Mouse (Mus musculus): ENCODE measurements at regions not wholly inside any gene's neighbourhood (a gene's known extent, or its start where the extent isn't known, plus 50 kb on each side); places are given as distances from the start of the nearest gene placed in this dataset.

DNA sequence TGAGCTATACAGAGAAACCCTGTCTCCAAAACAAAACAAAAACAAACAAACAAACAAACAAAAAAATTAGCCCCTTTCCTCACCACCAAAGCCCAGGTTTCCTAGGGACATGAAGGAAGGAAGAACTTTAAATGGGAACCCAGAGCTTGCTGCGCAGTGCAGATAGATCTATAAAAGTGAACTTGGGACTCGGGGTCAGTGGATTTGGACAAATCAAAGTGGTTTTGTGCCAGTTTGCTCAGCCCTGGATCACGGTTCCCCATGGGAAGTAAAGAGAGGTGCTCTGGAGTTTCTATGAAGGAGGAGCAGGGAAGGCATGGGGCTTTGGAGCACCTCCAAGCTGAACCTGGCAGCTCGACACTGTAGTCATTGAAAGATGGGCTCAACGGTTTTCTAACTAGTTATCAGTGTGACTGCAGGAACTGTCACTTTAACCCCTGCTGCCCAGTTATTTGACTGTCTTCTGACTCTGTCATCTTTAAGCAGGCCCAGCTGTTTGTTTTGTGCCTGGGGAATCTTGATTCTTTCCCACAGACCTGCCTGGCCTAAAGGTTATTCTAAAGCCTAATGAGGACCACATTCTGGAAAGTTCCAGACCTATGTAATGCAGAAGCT, 58.3 kb upstream of the Rnf24 start:
- Histone ChIP-seq H3K9me3 (replicated peaks; ENCODE audit: control insufficient read depth, low read length) (no peaks in the 10 kb centered on the region), H3K27ac (ENCODE audit: low read depth, low read length) (no peak overlapping the region), H3K4me1 (ENCODE audit: control insufficient read depth, insufficient read depth, low read length) (no peaks in the 10 kb centered on the region), H3K36me3 (ENCODE audit: control insufficient read depth, insufficient read depth, low read length) (no peaks in the 10 kb centered on the region), H3K9ac (ENCODE audit: low read depth, low read length) (no peak overlapping the region), H3K27me3 (ENCODE audit: control insufficient read depth, insufficient read depth, low read length) (no peaks in the 10 kb centered on the region), H3K4me2 (no peak overlapping the region), H3K4me3 (ENCODE audit: low read depth, low read length) (no peak overlapping the region)
- 60% methylated on average over 5 of the region's 5 CpGs for WGBS (ENCODE audit: insufficient replicate concordance)
- no peak for ATAC-seq (replicated peaks; ENCODE audit: insufficient number of reproducible peaks, low FRiP score, low TSS enrichment)

DNA sequence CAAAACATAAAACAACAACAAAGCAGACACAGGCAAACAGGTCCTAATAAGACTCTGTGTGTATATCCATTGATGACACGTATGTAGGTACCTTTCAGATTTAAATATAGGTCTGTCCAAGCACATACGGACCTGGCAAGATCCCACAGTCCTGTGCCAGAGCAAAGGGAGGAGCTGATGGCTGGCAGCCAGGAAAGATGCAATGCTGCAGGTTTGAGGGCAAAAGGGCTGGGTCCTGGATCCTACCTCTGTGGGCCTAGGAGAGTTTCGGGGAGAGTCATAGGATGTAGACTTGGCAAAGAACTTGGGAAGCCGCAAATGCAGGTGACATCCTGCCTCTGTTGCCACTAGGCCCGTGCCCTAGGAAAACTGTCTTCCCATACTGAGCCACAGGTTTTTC, 54.6 kb upstream of the Rnf24 start:
- no peaks in the 10 kb centered on the region for H3K36me3 ChIP-seq (ENCODE audit: control insufficient read depth, insufficient read depth, low read length)
- no peak overlapping the region for H3K9ac ChIP-seq (ENCODE audit: low read depth, low read length)
- no peaks in the 10 kb centered on the region for H3K4me1 ChIP-seq (ENCODE audit: control insufficient read depth, insufficient read depth, low read length)
- ATAC-seq (replicated peaks; ENCODE audit: insufficient number of reproducible peaks, low FRiP score, low TSS enrichment) = no peak
- WGBS (ENCODE audit: insufficient replicate concordance) = 79% methylated on average over 5 of the region's 5 CpGs
- no peak overlapping the region for H3K27ac ChIP-seq (ENCODE audit: low read depth, low read length)
- no peaks in the 10 kb centered on the region for H3K9me3 ChIP-seq (replicated peaks; ENCODE audit: control insufficient read depth, low read length)
- H3K4me2 ChIP-seq = no peak overlapping the region
- no peaks in the 10 kb centered on the region for H3K27me3 ChIP-seq (ENCODE audit: control insufficient read depth, insufficient read depth, low read length)
- H3K4me3 ChIP-seq (ENCODE audit: low read depth, low read length) = no peak overlapping the region

DNA sequence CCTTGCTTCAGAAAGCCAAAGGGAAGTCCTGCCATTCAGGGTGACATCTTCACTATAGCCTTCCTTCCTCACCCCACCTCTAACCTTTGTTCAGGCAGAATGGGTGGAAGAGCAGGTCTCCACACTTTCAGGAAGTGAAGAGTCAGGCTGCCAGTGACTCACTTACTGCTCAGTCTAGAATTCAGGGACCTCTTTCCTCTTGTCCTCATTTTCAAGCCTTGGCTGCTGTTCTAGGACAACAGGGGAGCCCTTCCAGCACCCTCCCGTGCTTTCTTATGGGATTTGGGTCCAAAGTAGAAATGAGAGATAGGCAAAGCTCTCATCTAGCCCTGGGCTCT, 51.5 kb upstream of the Rnf24 start:
- 37% methylated on average over 1 of the region's 1 CpGs for WGBS (ENCODE audit: insufficient replicate concordance)
- Histone ChIP-seq H3K27ac (ENCODE audit: low read depth, low read length) (no peak overlapping the region), H3K4me1 (ENCODE audit: control insufficient read depth, insufficient read depth, low read length) (0 out of 2 replicates have a peak, but pooled peaks cover 3% of the 10 kb centered on the region), H3K9ac (ENCODE audit: low read depth, low read length) (no peak overlapping the region), H3K27me3 (ENCODE audit: control insufficient read depth, insufficient read depth, low read length) (no peaks in the 10 kb centered on the region), H3K36me3 (ENCODE audit: control insufficient read depth, insufficient read depth, low read length) (no peaks in the 10 kb centered on the region), H3K4me2 (no peak overlapping the region), H3K4me3 (ENCODE audit: low read depth, low read length) (no peak overlapping the region), H3K9me3 (replicated peaks; ENCODE audit: control insufficient read depth, low read length) (no peaks in the 10 kb centered on the region)
- ATAC-seq (replicated peaks; ENCODE audit: insufficient number of reproducible peaks, low FRiP score, low TSS enrichment) = no peak

DNA sequence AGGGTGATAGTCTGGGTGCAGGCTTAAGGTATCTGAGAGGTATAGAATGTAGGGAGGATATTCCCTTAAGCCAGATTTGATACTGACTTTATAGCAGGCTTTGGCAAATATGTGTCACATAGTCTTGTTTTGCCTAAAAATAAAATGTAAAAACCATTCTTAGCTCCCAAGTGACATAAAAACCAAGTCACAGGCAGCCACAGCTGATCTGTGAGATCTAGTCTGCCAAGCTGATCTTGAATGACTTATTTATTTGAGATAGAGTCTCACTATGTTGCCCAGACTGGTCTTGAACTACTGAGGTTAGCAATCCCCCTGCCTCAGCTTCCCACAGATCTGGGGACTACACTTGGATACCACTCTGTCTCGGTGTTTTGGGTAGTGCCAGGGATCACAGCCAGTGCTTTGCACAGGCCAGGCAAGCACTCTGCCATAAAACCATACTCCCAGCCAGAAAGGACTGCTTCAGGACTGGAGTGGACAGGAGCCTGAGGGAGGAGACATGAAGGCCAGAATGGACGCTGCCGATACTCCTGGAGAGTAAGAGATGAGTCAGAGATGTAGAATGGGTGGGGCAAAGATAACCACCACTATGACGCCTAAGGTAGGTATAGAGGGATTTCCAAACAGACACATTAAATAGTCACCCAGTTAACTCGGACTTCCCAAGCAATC, 51.0 kb upstream of the Rnf24 start:
- no peaks in the 10 kb centered on the region for H3K9me3 ChIP-seq (replicated peaks; ENCODE audit: control insufficient read depth, low read length)
- no peak overlapping the region for H3K4me2 ChIP-seq
- no peak overlapping the region for H3K9ac ChIP-seq (ENCODE audit: low read depth, low read length)
- 0 out of 2 replicates have a peak, but pooled peaks cover 3% of the 10 kb centered on the region for H3K4me1 ChIP-seq (ENCODE audit: control insufficient read depth, insufficient read depth, low read length)
- 66% methylated on average over 5 of the region's 5 CpGs for WGBS (ENCODE audit: insufficient replicate concordance)
- H3K36me3 ChIP-seq (ENCODE audit: control insufficient read depth, insufficient read depth, low read length) = no peaks in the 10 kb centered on the region
- H3K27me3 ChIP-seq (ENCODE audit: control insufficient read depth, insufficient read depth, low read length) = no peaks in the 10 kb centered on the region
- H3K27ac ChIP-seq (ENCODE audit: low read depth, low read length) = no peak overlapping the region
- no peak overlapping the region for H3K4me3 ChIP-seq (ENCODE audit: low read depth, low read length)
- ATAC-seq (replicated peaks; ENCODE audit: insufficient number of reproducible peaks, low FRiP score, low TSS enrichment) = no peak
